Mouse (Mus musculus) cerebellum, adult 8-10 months (tissue): ENCODE measurements at regions not wholly inside any gene's neighbourhood (a gene's known extent, or its start where the extent isn't known, plus 50 kb on each side); places are given as distances from the start of the nearest gene placed in this dataset.

ENCODE experiments used
- DNase-seq: peaks from one replicate; pipeline ENCODE4 v3.0.0; 2022

DNA sequence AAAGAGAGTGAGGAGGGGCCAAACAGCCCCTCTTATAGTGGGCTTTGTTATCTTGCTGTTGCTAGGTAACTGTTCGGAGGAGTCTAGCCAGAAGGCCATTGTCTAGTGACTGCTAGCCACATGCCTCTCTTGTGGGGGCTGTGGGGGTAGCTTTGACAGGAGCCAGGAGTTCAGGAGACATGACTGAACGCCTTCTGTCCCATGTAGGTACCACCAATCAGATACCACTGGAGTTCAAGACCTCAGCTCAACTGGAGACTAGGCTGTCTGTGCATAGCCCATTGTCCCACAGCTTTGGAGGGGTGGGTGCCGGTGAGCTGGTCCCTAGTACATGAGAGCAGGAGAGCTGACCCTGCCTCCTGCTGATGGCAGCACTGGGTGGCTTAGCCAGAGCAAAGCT lies 82.4 kb upstream of the Unc93a2 start:
- no peak for DNase-seq

DNA sequence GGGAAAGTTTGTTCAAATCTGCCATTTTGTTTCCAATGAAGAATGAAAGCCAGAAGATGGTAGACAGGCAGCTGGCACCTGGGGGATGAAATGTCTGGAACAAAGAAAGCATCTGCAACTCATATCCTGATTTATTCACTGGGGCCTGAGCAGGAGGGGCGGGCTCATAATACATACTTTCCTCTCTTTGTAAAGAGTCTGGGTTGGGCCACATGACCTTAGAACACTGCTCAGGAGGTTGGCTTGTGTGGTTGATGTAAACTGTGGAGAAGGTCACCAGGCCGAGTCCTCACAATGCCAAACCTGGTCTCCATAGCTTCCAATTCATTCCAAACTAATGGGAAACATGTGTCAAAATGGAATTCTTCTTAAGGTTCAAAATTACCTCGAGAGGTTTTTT lies 79.6 kb upstream of the Unc93a2 start:
- DNase-seq: no peak

DNA sequence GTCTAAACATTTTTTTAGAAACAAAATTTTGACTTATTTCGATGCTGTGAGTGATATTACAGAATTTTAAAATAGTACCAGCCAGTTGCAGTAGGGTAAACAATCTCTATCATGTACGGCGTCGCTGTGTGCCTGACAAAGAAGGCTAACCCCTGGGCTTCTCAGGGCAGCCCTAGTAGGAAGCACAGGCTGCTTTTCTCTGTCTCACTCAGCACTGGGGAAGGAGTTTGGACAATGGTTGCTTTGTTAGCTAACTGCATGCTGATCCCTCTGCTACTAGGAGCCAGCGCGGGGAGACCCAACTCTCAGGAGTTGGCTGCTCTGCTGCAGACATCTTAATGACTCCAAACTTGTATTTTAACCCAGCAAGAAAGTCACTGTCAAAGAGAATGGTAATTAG lies 75.9 kb upstream of the Unc93a2 start:
- no peak for DNase-seq

DNA sequence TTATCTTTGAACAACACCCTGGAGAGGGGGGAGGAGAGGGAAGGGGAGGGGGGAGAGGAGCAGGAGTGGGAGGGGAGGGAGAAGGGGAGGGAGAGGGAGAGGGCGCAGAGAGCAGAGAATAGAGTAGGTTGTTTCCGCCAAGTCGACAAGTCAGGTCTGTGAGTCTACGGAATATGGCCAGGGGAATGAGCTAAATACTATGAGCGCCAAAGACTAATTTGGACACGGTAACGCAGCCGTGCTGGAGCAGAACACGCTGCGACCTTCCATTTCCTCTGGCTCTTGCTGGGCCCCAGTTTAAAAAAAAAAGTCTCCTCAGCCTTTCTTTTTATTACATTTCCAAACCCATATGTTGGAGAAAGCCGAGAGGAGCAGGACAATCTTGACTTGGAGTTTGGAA lies 71.7 kb upstream of the Unc93a2 start:
- no peak for DNase-seq

DNA sequence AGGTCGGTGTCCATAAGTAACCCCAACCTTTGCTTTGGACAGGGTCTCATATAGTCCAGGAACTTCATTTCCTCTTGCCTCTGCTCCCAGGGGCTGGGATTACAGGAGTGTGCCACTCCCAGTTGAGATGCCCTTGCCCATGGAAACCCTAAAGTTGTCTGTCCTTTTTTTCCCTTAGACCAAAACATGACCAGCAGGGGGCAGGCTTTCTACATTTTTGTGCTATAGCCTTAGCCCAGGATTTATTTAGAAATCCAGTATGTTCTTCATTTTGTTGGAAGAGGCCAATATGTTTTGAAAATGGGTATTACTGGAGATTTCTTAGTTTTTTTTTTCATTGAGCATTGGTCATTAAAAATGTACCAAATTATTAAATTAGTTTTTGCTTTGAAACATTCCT lies 58.6 kb upstream of the Unc93a2 start:
- DNase-seq: peak; percentile 7

DNA sequence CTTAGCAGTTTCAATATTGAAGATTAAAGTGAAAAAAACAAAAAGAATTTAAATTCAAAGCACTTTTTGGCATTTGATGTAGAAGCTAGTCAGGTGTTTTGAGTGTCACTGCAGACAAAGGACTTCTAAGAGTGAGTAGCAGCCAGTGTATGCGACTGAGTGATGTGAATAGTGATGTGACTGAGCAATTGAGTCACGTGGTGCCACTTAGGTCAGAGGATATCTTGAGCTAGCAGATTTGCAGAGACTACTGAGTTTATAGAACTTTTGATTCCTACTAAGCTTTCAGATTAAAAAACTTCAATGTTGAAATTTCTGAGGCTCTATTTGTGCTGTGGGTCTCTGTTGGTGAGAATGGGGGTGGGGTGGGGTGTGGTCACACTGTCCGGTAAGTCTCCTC lies 49.8 kb upstream of the Unc93a2 start:
- no peak for DNase-seq
